Mouse (Mus musculus) right cerebral cortex, postnatal 14 days (tissue): ENCODE measurements around the gene Pate1.

Source experiments
- DNase-seq: peaks from one replicate; pipeline ENCODE4 v3.0.0; 2022

The Pate1 gene

GRCm38 (mm10) chr9:35687013-35687412 is at the start of gene Pate1:
Pate1 (minus strand) TSS chr9:35687390.
- no peak for DNase-seq

GRCm38 (mm10) chr9:35707265-35707664 is 20.1 kb upstream of the Pate1 start:
- no peak for DNase-seq

- DNase-seq: no peak
Measured at GRCm38 (mm10) chr9:35691924-35692323, 4.7 kb upstream of the Pate1 start.

GRCm38 (mm10) chr9:35673557-35673956 is 13.6 kb downstream of the Pate1 start:
- no peak for DNase-seq

GRCm38 (mm10) chr9:35648102-35648501 is 39.1 kb downstream of the Pate1 start, which contains the start of gene Pate3:
Pate3 (minus strand) TSS chr9:35648202.
- no peak for DNase-seq
